Mouse (Mus musculus) kidney, adult 2 months (tissue): Measurements from ENCODE around the gene Taf11. TPM values are rescaled to one million over a fixed set of nuclear protein-coding genes. Genes with fewer than 3 reads are reported as not detected.

Experiments used
- DNase-seq: peaks from one replicate; pipeline ENCODE4 v3.0.0; 2021
- H3K27ac ChIP-seq: fragments of 200-500 bp; 2 replicates; pipeline ENCODE4 v1.5.1; 2012; ENCODE audit warnings: low read depth, low read length, control low read depth, inconsistent platforms; ENCODE audit not compliant: insufficient read depth
- H3K27me3 ChIP-seq: fragments of 200-500 bp; replicated peaks from 2 replicates; pipeline ENCODE4 v1.6.1; 2012; ENCODE audit warnings: mild to moderate bottlenecking, moderate library complexity, low read length, inconsistent platforms; ENCODE audit not compliant: control insufficient read depth, insufficient read depth
- H3K36me3 ChIP-seq: fragments of 200-500 bp; 2 replicates; pipeline ENCODE4 v1.6.1; 2012; ENCODE audit warnings: mild to moderate bottlenecking, moderate library complexity, low read length, inconsistent platforms; ENCODE audit not compliant: control insufficient read depth, insufficient read depth
- H3K4me1 ChIP-seq: fragments of 200-500 bp; 2 replicates; pipeline ENCODE4 v1.6.1; 2011; ENCODE audit warnings: low read length; ENCODE audit not compliant: control insufficient read depth, insufficient read depth
- H3K4me3 ChIP-seq: fragments of 200-500 bp; 2 replicates; pipeline ENCODE4 v1.5.1; 2011; ENCODE audit warnings: mild to moderate bottlenecking, low read depth, low read length, control low read depth; ENCODE audit not compliant: insufficient read depth
- CTCF ChIP-seq: fragments of 200-500 bp; conservative IDR thresholded peaks from 2 replicates; pipeline ENCODE4 v1.5.1; 2011; ENCODE audit warnings: low read depth, mild to moderate bottlenecking, control low read depth, low read length, moderate library complexity, mixed read lengths; ENCODE audit not compliant: insufficient read depth, insufficient read length
- POLR2A ChIP-seq: fragments of 200-500 bp; IDR thresholded peaks from one replicate; pipeline ENCODE4 v1.6.1; 2011; ENCODE audit warnings: low read depth, low read length, control low read depth
- WGBS: fragments of 180-500 bp; shearing (Covaris S2); methylation state at CpG from one replicate; pipeline ENCODE4 v1.1.7; 2018; 5-methylcytosine and 5-hydroxymethylcytosine counted together
- polyA plus RNA-seq: library from polyadenylated mRNA; depleted of rRNA; stranded (reverse); fragments of >200 nt; gene quantifications from 2 replicates; pipeline ENCODE4 v1.2.3, GENCODE M21; 2012

Gene Taf11
- polyA plus RNA-seq, 1 experiment: 15.3 TPM

DNA sequence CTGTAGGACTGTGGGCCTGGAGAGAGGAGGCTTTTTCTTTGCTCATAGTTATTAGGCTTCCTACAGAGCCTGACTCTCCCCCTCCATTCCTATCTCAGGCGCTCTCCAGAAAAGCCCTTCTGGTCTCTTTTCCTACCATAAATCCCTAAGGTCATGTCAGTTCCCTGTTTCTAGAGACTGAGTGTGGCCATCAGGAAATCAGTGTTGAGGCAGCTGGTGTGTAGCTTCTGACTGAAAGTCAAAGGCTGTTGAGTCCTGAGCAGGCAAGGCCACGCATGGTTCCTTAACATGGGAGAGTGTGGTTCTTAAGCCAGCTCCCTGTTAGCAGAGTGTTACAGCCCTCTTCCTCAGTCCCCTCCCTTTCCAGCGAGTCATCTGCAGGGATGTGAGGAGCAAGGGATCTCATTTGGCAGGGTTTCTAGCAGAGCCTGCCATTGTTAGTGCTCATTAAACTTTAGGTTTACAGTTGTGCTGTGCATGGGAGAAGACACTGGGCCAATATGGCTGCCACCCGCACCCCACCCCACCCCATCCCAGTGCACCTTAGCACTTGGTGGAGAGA lies 27.5 kb upstream of the Taf11 start:
- H3K36me3 ChIP-seq: no peaks in the 10 kb centered on the region
- no peak overlapping the region for H3K4me3 ChIP-seq
- no peak overlapping the region for H3K27ac ChIP-seq
- no peaks in the 10 kb centered on the region for H3K27me3 ChIP-seq
- H3K4me1 ChIP-seq: peaks cover 6% of the 10 kb centered on the region
- TF ChIP-seq POLR2A: no peak
- TF ChIP-seq CTCF: no peak
- WGBS: 77% methylated on average over 4 of the region's 4 CpGs
- DNase-seq: no peak

GRCm38 (mm10) chr17:27935091-27935490 lies 25.4 kb upstream of the Taf11 start:
- no peak for TF ChIP-seq POLR2A
- TF ChIP-seq CTCF: no peak
- WGBS: 84% methylated on average over 3 of the region's 3 CpGs
- H3K27me3 ChIP-seq: no peaks in the 10 kb centered on the region
- H3K27ac ChIP-seq: no peak overlapping the region
- H3K36me3 ChIP-seq: no peaks in the 10 kb centered on the region
- no peak for DNase-seq
- peaks cover 3% of the 10 kb centered on the region for H3K4me1 ChIP-seq
- H3K4me3 ChIP-seq: no peak overlapping the region

DNA sequence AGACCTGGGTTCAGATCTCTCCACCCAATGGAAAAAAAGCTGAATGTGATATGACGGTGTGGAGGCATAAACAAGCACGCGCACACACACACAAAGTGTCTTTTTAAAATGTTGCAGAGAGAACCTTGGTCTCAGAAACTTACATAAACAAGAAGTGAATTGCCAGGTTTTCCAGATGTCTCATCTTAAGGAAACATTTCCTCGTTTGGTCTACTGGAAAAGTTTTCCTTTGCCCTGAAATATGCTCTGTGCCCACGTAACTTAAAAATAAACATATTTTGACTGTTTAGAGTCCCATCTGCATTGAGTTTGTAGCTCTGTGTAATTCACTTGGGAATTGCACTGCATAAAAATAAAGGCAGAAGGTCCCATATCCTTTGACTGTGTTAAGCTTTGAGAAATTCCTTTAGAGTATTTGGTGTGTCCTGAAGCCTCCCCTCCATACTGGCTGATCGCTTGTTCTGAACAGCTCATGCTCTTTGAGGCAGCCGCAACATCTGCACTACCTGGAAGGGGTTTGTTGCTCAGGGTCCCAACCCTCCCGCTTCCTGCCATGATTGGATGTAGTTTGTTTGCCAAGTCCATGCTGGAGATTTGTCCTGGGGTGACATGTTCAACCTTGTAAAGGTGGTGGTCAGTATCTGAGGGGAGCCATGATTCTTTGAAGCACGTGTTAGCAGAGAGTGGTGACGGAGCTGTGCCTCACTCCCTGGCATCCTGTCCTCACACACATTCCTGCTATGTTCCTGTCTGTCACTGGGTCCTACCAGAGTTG lies 24.7 kb upstream of the Taf11 start:
- peaks cover 3% of the 10 kb centered on the region for H3K4me1 ChIP-seq
- H3K27me3 ChIP-seq: no peaks in the 10 kb centered on the region
- no peak for DNase-seq
- H3K4me3 ChIP-seq: no peak overlapping the region
- TF ChIP-seq CTCF (no peak), POLR2A (no peak)
- H3K27ac ChIP-seq: no peak overlapping the region
- 85% methylated on average over 10 of the region's 10 CpGs for WGBS
- no peaks in the 10 kb centered on the region for H3K36me3 ChIP-seq

- DNase-seq: no peak
- Histone ChIP-seq H3K27ac (no peak overlapping the region), H3K4me1 (0 out of 2 replicates have a peak, but pooled peaks cover under 1% of the 10 kb centered on the region), H3K27me3 (no peaks in the 10 kb centered on the region), H3K36me3 (no peaks in the 10 kb centered on the region), H3K4me3 (no peak overlapping the region)
- WGBS: 65% methylated on average over 4 of the region's 4 CpGs
- TF ChIP-seq POLR2A (no peak), CTCF (no peak)
These were observed 22.2 kb upstream of the Taf11 start for GRCm38 (mm10) chr17:27931826-27932225.

DNA sequence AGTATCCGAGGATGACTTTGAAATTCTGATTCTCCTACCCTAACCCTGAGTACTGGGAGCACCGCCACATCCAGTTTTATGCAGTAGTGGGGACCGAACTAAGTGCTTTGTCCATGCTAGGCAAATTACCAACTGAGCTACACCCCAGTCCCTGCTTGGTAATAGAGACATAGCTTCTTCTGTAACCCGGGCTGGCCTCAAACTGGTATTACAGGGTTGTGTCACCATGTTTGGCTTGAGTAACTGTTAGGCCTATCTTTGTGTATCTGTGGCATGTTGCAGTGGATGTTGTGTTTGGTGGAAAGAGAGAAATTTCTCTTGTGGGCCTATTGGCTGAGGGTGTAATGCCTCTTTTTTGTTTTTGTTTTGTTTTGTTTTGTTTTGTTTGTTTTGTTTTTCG lies 20.6 kb upstream of the Taf11 start:
- no peak overlapping the region for H3K4me3 ChIP-seq
- no peak for DNase-seq
- no peak overlapping the region for H3K27ac ChIP-seq
- no peaks in the 10 kb centered on the region for H3K27me3 ChIP-seq
- H3K4me1 ChIP-seq: 0 out of 2 replicates have a peak, but pooled peaks cover 4% of the 10 kb centered on the region
- WGBS: 94% methylated on average over 5 of the region's 5 CpGs
- no peaks in the 10 kb centered on the region for H3K36me3 ChIP-seq
- TF ChIP-seq POLR2A (no peak), CTCF (no peak)

DNA sequence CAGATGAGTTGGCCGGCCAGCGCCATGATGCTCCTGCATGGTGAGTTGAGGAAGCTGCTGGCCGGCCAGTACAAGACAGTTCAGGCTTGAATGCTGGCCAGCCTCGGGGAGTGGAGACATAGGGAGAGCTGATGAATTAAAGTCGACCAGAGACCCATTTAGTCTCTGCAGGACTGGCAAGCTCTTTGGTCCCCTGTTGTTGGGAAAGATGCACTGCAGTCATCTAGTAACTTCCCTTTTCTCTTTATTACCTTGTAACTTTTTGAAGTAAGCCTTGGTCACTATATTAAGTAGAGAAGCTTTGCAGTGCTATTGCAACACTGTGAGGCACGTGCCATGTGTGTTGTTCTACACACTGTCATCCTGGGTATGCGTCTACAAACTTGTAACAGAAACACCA lies 15.9 kb upstream of the Taf11 start:
- 63% methylated on average over 7 of the region's 7 CpGs for WGBS
- no peak for DNase-seq
- TF ChIP-seq POLR2A: no peak
- no peak for TF ChIP-seq CTCF
- Histone ChIP-seq H3K4me1 (peaks cover 17% of the 10 kb centered on the region), H3K27me3 (no peaks in the 10 kb centered on the region), H3K4me3 (no peak overlapping the region), H3K36me3 (no peaks in the 10 kb centered on the region), H3K27ac (no peak overlapping the region)

DNA sequence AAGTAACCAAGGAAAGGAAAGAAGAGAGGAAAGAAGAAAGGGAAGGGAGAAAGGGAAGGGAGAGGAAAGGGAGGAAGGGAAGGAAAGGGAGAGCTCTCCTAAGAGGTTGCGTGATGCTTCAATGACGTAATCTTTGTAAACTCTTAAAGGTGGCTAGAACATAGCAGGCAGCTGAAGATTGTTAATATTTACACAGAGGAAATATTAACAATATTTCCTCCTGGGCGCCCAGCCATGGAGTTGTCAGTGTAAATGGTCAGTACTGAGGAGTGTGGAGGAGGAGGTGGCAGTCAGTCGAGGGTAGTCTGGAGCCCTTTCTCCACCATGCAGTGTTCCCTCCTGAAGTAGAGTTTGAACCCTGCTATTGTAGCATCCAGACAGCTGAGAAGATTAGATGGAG lies 15.4 kb upstream of the Taf11 start:
- Histone ChIP-seq H3K4me3 (no peak overlapping the region), H3K36me3 (no peaks in the 10 kb centered on the region), H3K4me1 (peaks cover 21% of the 10 kb centered on the region), H3K27me3 (no peaks in the 10 kb centered on the region), H3K27ac (no peak overlapping the region)
- DNase-seq: peak; percentile 56
- TF ChIP-seq CTCF (no peak), POLR2A (no peak)
- WGBS: 27% methylated on average over 4 of the region's 4 CpGs
